Mouse (Mus musculus) intestine, embryonic 15.5 days (tissue): Measurements from ENCODE around the gene Gpr179. TPM values are rescaled to one million over a fixed set of nuclear protein-coding genes. Genes with fewer than 3 reads are reported as not detected.
"Not testable (repeated sequence)": the region's sequence is repeated elsewhere in the genome, so short reads cannot be mapped to it uniquely, and the experiment has no call there.

Experiments used
- ATAC-seq: fragments of 200-750 bp; cut with Nextera tagmentation; 2 replicates; pipeline ENCODE4 v1.8.0; 2017; ENCODE audit warnings: moderate TSS enrichment, moderate library complexity
- H3K27ac ChIP-seq: fragments of 300-500 bp; sonication (generic); 2 replicates; pipeline ENCODE4 v1.5.1; 2015; ENCODE audit warnings: mild to moderate bottlenecking, inconsistent platforms
- H3K27me3 ChIP-seq: fragments of 300-500 bp; sonication (generic); replicated peaks from 2 replicates; pipeline ENCODE4 v1.6.1; 2015; ENCODE audit warnings: inconsistent platforms
- H3K36me3 ChIP-seq: fragments of 300-500 bp; sonication (generic); 2 replicates; pipeline ENCODE4 v1.6.1; 2015; ENCODE audit warnings: inconsistent platforms
- H3K4me1 ChIP-seq: fragments of 300-500 bp; sonication (generic); replicated peaks from 2 replicates; pipeline ENCODE4 v1.6.1; 2015; ENCODE audit warnings: inconsistent platforms
- H3K4me2 ChIP-seq: fragments of 300-500 bp; sonication (generic); replicated peaks from 2 replicates; pipeline ENCODE4 v1.6.1; 2015; ENCODE audit warnings: mild to moderate bottlenecking, inconsistent platforms
- H3K4me3 ChIP-seq: fragments of 300-500 bp; sonication (generic); replicated peaks from 2 replicates; pipeline ENCODE4 v1.5.1; 2015; ENCODE audit warnings: inconsistent platforms
- H3K9ac ChIP-seq: fragments of 300-500 bp; sonication (generic); 2 replicates; pipeline ENCODE4 v1.6.1; 2015; ENCODE audit warnings: inconsistent platforms
- H3K9me3 ChIP-seq: fragments of 300-500 bp; sonication (generic); 2 replicates; pipeline ENCODE4 v1.6.1; 2016; ENCODE audit warnings: inconsistent platforms
- WGBS: fragments of 180-500 bp; shearing (Covaris S2); methylation state at CpG from one replicate; pipeline ENCODE4 v1.1.7; 2015; 5-methylcytosine and 5-hydroxymethylcytosine counted together
- polyA plus RNA-seq: library from polyadenylated mRNA; unstranded; fragments of >200 nt; fragmentation: Nextera tagmentation; extraction: Ambion mirVana; gene quantifications from 2 replicates; pipeline ENCODE4 v1.2.1, GENCODE M21; 2015

Gene Gpr179
- polyA plus RNA-seq, 1 experiment from 2014 or later: 0.20 TPM

- ATAC-seq: no peak
- no peaks in the 10 kb centered on the region for H3K9me3 ChIP-seq
- no peak overlapping the region for H3K4me2 ChIP-seq
- H3K4me1 ChIP-seq: peaks cover 16% of the 10 kb centered on the region
- WGBS: 96% methylated on average over 3 of the region's 3 CpGs
- H3K27me3 ChIP-seq: no peaks in the 10 kb centered on the region
- H3K27ac ChIP-seq: no peak overlapping the region
- no peak overlapping the region for H3K4me3 ChIP-seq
- H3K36me3 ChIP-seq: no peaks in the 10 kb centered on the region
- H3K9ac ChIP-seq: no peak overlapping the region
Observed at GRCm38 (mm10) chr11:97314110-97314509, 37.8 kb downstream of the Gpr179 start.

DNA sequence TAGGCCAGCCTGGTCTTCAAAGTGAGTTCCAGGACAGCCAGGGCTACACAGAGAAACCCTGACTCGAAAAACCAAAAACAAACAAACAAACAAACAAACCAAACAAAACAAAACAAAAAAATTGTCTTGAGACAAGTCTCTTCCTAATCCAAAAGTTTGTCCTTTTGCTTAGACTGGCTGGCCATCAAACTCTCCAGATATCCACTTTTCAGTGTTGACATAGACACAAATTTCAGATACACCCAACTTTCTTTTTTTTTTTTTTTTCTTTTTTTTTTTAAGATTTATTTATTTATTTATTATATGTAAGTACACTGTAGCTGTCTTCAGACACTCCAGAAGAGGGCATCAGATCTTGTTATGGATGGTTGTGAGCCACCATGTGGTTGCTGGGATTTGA, 39.0 kb downstream of the Gpr179 start:
- not testable (repeated sequence) for H3K9me3 ChIP-seq, H3K9ac ChIP-seq, H3K27ac ChIP-seq, H3K4me3 ChIP-seq, H3K27me3 ChIP-seq, H3K36me3 ChIP-seq, ATAC-seq, H3K4me2 ChIP-seq
- peaks cover 16% of the 10 kb centered on the region for H3K4me1 ChIP-seq
- WGBS: 83% methylated on average over 1 of the region's 1 CpGs

- peak overlapping the region; percentile 71 for H3K4me2 ChIP-seq
- H3K4me1 ChIP-seq: peaks cover 16% of the 10 kb centered on the region
- H3K27me3 ChIP-seq: no peaks in the 10 kb centered on the region
- 7% methylated on average over 18 of the region's 18 CpGs for WGBS
- H3K4me3 ChIP-seq: peak overlapping the region; percentile 26
- H3K27ac ChIP-seq: peak overlapping the region; percentile 82
- H3K9me3 ChIP-seq: no peaks in the 10 kb centered on the region
- no peak for ATAC-seq
- no peaks in the 10 kb centered on the region for H3K36me3 ChIP-seq
- peak overlapping the region; percentile 44 for H3K9ac ChIP-seq
Observed at GRCm38 (mm10) chr11:97310895-97311631, 40.8 kb downstream of the Gpr179 start.

- peak overlapping the region; percentile 42 for H3K4me3 ChIP-seq
- peak overlapping the region; percentile 84 for H3K27ac ChIP-seq
- peak overlapping the region; percentile 53 for H3K9ac ChIP-seq
- H3K36me3 ChIP-seq: no peaks in the 10 kb centered on the region
- peak; percentile 74 for ATAC-seq
- no peaks in the 10 kb centered on the region for H3K27me3 ChIP-seq
- H3K9me3 ChIP-seq: no peaks in the 10 kb centered on the region
- peak overlapping the region; percentile 71 for H3K4me2 ChIP-seq
- H3K4me1 ChIP-seq: peaks cover 16% of the 10 kb centered on the region
- WGBS: under 1% methylated on average over 25 of the region's 25 CpGs
Observed at GRCm38 (mm10) chr11:97309911-97310571, 41.8 kb downstream of the Gpr179 start.

GRCm38 (mm10) chr11:97309451-97309836, 42.4 kb downstream of the Gpr179 start:
- peak; percentile 80 for ATAC-seq
- WGBS: 2% methylated on average over 9 of the region's 9 CpGs
- H3K4me3 ChIP-seq: peak overlapping the region; percentile 42
- H3K27me3 ChIP-seq: no peaks in the 10 kb centered on the region
- no peaks in the 10 kb centered on the region for H3K9me3 ChIP-seq
- no peaks in the 10 kb centered on the region for H3K36me3 ChIP-seq
- peak overlapping the region; percentile 71 for H3K4me2 ChIP-seq
- H3K9ac ChIP-seq: peak overlapping the region; percentile 53
- peak overlapping the region; percentile 84 for H3K27ac ChIP-seq
- H3K4me1 ChIP-seq: peaks cover 16% of the 10 kb centered on the region

DNA sequence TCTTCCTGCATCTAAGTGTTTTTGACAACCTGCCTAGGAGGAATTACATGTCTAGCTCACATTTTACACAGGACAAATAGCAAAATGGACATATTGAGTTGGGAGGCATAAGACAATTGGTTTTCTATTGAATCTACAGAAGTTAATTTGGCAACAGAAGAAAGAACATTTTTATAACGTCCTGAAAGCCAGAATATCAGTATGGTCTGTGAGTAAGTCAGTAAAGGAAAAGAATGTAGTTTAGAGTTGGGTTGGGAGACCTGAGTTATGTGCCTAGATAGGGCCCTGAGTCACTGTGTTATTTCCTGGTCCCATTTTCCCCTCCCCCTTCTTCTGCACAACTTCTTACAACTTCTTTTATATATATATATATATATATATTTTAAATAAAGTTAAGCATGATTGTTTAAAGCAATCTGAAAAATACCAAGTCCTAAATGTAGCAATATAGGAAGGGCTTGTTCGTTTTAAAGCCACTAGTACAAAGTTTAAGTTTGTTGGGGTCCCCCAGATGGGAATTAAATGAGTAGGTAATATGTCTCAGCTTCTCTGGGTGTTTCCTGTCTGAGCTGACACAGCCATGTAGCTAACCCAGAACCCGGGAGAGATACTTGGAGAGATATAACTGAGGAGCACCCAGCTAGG, 42.9 kb downstream of the Gpr179 start:
- H3K27me3 ChIP-seq: no peaks in the 10 kb centered on the region
- H3K36me3 ChIP-seq: no peaks in the 10 kb centered on the region
- WGBS: 30% methylated on average over 3 of the region's 3 CpGs
- H3K9ac ChIP-seq: peak overlapping the region; percentile 53; the same call in 1 of the 2 replicates
- H3K4me2 ChIP-seq: peak overlapping the region; percentile 71
- ATAC-seq: no peak
- peaks cover 16% of the 10 kb centered on the region for H3K4me1 ChIP-seq
- peak overlapping the region; percentile 42 for H3K4me3 ChIP-seq
- peak overlapping the region; percentile 84 for H3K27ac ChIP-seq
- H3K9me3 ChIP-seq: no peaks in the 10 kb centered on the region

- Histone ChIP-seq H3K9me3 (no peaks in the 10 kb centered on the region), H3K27me3 (no peaks in the 10 kb centered on the region), H3K4me3 (no peak overlapping the region), H3K9ac (no peak overlapping the region), H3K4me1 (peaks cover 20% of the 10 kb centered on the region), H3K36me3 (no peaks in the 10 kb centered on the region), H3K27ac (no peak overlapping the region), H3K4me2 (no peak overlapping the region)
- 95% methylated on average over 11 of the region's 11 CpGs for WGBS
- no peak for ATAC-seq
Observed at GRCm38 (mm10) chr11:97307294-97308069, 44.4 kb downstream of the Gpr179 start.

DNA sequence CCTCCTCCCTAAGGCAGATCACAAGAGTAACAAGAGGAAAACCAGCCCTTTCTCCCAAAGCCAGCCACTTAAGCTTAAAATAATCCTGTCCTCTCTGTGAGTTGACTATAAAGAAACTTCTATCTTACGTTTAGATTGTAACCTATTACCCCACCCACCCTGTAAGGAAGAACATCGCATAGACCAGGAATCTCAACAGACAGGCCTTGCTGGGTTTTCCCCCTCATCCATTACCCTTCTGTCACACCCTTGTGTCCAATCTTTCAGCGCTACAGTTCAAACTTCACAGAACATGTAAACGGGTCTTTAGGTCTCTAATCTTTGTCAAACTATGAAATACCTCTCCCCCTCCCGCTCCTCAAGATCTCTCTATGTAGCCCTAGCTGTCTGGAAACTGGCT, 47.2 kb downstream of the Gpr179 start:
- H3K27ac ChIP-seq: peak overlapping the region; percentile 48; the same call in 1 of the 2 replicates
- WGBS: 45% methylated on average over 5 of the region's 5 CpGs
- no peak overlapping the region for H3K4me2 ChIP-seq
- H3K27me3 ChIP-seq: no peaks in the 10 kb centered on the region
- H3K4me3 ChIP-seq: no peak overlapping the region
- no peak overlapping the region for H3K9ac ChIP-seq
- H3K36me3 ChIP-seq: no peaks in the 10 kb centered on the region
- peak; percentile 31; the same call in 1 of the 2 replicates for ATAC-seq
- H3K9me3 ChIP-seq: no peaks in the 10 kb centered on the region
- H3K4me1 ChIP-seq: peaks cover 11% of the 10 kb centered on the region; the same call in 1 of the 2 replicates

GRCm38 (mm10) chr11:97302231-97302781, 49.6 kb downstream of the Gpr179 start:
- no peaks in the 10 kb centered on the region for H3K27me3 ChIP-seq
- 0 out of 2 replicates have a peak, but pooled peaks cover 6% of the 10 kb centered on the region for H3K4me1 ChIP-seq
- WGBS: 22% methylated on average over 7 of the region's 7 CpGs
- no peaks in the 10 kb centered on the region for H3K36me3 ChIP-seq
- H3K27ac ChIP-seq: peak overlapping the region; percentile 64
- H3K4me3 ChIP-seq: no peak overlapping the region
- no peaks in the 10 kb centered on the region for H3K9me3 ChIP-seq
- 0 out of 2 replicates have a peak overlapping the region, but pooled peaks have one; percentile 4 for H3K4me2 ChIP-seq
- ATAC-seq: peak; percentile 87
- H3K9ac ChIP-seq: no peak overlapping the region

GRCm38 (mm10) chr11:97301406-97301805, 50.5 kb downstream of the Gpr179 start:
- ATAC-seq: no peak
- Histone ChIP-seq H3K4me3 (no peak overlapping the region), H3K27me3 (no peaks in the 10 kb centered on the region), H3K27ac (no peak overlapping the region), H3K9me3 (no peaks in the 10 kb centered on the region), H3K36me3 (no peaks in the 10 kb centered on the region), H3K4me2 (no peak overlapping the region), H3K9ac (no peak overlapping the region), H3K4me1 (0 out of 2 replicates have a peak, but pooled peaks cover 6% of the 10 kb centered on the region)
- WGBS: 81% methylated on average over 16 of the region's 16 CpGs

DNA sequence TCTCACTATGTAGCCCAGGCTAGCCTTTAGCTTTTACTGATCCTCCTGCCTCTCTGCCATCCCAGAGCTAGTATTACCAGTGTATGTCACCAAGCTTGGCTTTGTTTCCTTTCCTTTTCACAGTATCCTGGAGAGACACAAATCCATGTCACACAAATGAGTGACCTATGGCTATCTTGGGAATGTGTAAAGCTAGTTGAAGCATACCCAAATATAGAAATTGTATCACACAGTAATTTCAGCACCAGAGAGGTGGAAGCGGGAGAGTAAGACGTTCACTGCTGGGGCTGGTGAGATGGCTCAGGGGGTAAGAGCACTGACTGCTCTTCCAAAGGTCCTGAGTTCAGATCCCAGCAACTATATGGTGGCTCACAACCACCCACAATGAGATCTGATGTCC, 51.9 kb downstream of the Gpr179 start:
- Histone ChIP-seq H3K27ac (no peak overlapping the region), H3K27me3 (no peaks in the 10 kb centered on the region), H3K9ac (no peak overlapping the region), H3K36me3 (no peaks in the 10 kb centered on the region), H3K4me1 (0 out of 2 replicates have a peak, but pooled peaks cover 6% of the 10 kb centered on the region), H3K4me3 (no peak overlapping the region), H3K4me2 (no peak overlapping the region), H3K9me3 (no peaks in the 10 kb centered on the region)
- 82% methylated on average over 2 of the region's 2 CpGs for WGBS
- no peak for ATAC-seq
